Mouse (Mus musculus) bone marrow macrophage, adult 2 months (primary cell): Measurements from ENCODE around the gene Supt5.

Experiments used
- CTCF ChIP-seq: IDR thresholded peaks from 2 replicates; pipeline ENCODE4 v1.5.1; 2012; ENCODE audit warnings: low read depth, mild to moderate bottlenecking, low read length, moderate library complexity
- POLR2A ChIP-seq: IDR thresholded peaks from 2 replicates; pipeline ENCODE4 v1.6.1; 2012; ENCODE audit warnings: mild to moderate bottlenecking, low read depth, low read length, borderline replicate concordance

GRCm38 (mm10) chr7:28373891-28374495 lies 35.4 kb upstream of the Supt5 start:
- TF ChIP-seq CTCF (no peak), POLR2A (no peak)
